Mouse (Mus musculus) kidney, postnatal 0 days (tissue): Measurements from ENCODE around the gene Tmem164. TPM values are rescaled to one million over a fixed set of nuclear protein-coding genes. Genes with fewer than 3 reads are reported as not detected.

ENCODE experiments used
- ATAC-seq: fragments of 200-750 bp; cut with Nextera tagmentation; replicated peaks from 2 replicates; pipeline ENCODE4 v1.8.0; 2017; ENCODE audit warnings: low read depth, moderate number of reproducible peaks, moderate TSS enrichment, moderate library complexity; ENCODE audit not compliant: low FRiP score
- DNase-seq: peaks from one replicate; pipeline ENCODE4 v3.0.0-alpha.2; 2016; ENCODE audit warnings: low spot score
- H3K27ac ChIP-seq: fragments of 300-500 bp; sonication (generic); 2 replicates; pipeline ENCODE4 v1.5.1; 2014; ENCODE audit warnings: mild to moderate bottlenecking
- H3K27me3 ChIP-seq: fragments of 300-500 bp; sonication (generic); 2 replicates; pipeline ENCODE4 v1.6.1; 2014; ENCODE audit warnings: low read length, mixed read lengths; ENCODE audit not compliant: insufficient read depth
- H3K36me3 ChIP-seq: fragments of 300-500 bp; sonication (generic); 2 replicates; pipeline ENCODE4 v1.6.1; 2014; ENCODE audit warnings: low read length, mixed read lengths; ENCODE audit not compliant: insufficient read depth
- H3K4me1 ChIP-seq: fragments of 300-500 bp; sonication (generic); replicated peaks from 2 replicates; pipeline ENCODE4 v1.6.1; 2014; ENCODE audit warnings: antibody characterized with exemption, low read length, mixed read lengths; ENCODE audit not compliant: insufficient read depth
- H3K4me2 ChIP-seq: fragments of 300-500 bp; sonication (generic); 2 replicates; pipeline ENCODE4 v1.6.1; 2014; ENCODE audit warnings: mild to moderate bottlenecking, low read length, moderate library complexity, mixed read lengths
- H3K4me3 ChIP-seq: fragments of 300-500 bp; sonication (generic); replicated peaks from 2 replicates; pipeline ENCODE4 v1.5.1; 2014; ENCODE audit warnings: low read depth, low read length
- H3K9ac ChIP-seq: fragments of 300-500 bp; sonication (generic); 2 replicates; pipeline ENCODE4 v1.6.1; 2014; ENCODE audit warnings: low read depth, low read length
- H3K9me3 ChIP-seq: fragments of 300-500 bp; sonication (generic); replicated peaks from 2 replicates; pipeline ENCODE4 v1.6.1; 2016; ENCODE audit warnings: low read length, inconsistent platforms, mixed read lengths
- CTCF ChIP-seq: IDR thresholded peaks from 2 replicates; pipeline ENCODE4 v1.5.1; 2016; ENCODE audit warnings: antibody characterized with exemption, low read depth, mild to moderate bottlenecking, moderate library complexity
- WGBS: fragments of 180-500 bp; shearing (Covaris S2); extraction: QIAGEN DNeasy Blood & Tissue Kit; methylation state at CpG from one replicate; pipeline ENCODE4 v1.1.7; 2014; 5-methylcytosine and 5-hydroxymethylcytosine counted together
- polyA plus RNA-seq: library from polyadenylated mRNA; unstranded; fragments of >200 nt; fragmentation: Nextera tagmentation; extraction: Ambion mirVana; gene quantifications from 2 replicates; pipeline ENCODE4 v1.2.1, GENCODE M21; 2015

Tmem164 gene
- polyA plus RNA-seq, 1 experiment from 2014 or later, result 33.0 TPM

- ATAC-seq, result no peak
- WGBS, result 42% methylated on average over 10 of the region's 10 CpGs
- Histone ChIP-seq H3K9me3 (no peaks in the 10 kb centered on the region), H3K4me3 (no peak overlapping the region), H3K36me3 (no peaks in the 10 kb centered on the region), H3K27me3 (no peaks in the 10 kb centered on the region), H3K4me2 (no peak overlapping the region), H3K9ac (no peak overlapping the region), H3K4me1 (no peaks in the 10 kb centered on the region), H3K27ac (no peak overlapping the region)
- DNase-seq, result peak; percentile 53
- peak; percentile 73 for TF ChIP-seq CTCF
Measured at GRCm38 (mm10) chrX:142818057-142818682, 137.0 kb downstream of the Tmem164 start.

- Histone ChIP-seq H3K9ac (no peak overlapping the region), H3K36me3 (no peaks in the 10 kb centered on the region), H3K4me3 (no peak overlapping the region), H3K4me1 (no peaks in the 10 kb centered on the region), H3K27ac (no peak overlapping the region), H3K4me2 (no peak overlapping the region), H3K9me3 (no peaks in the 10 kb centered on the region), H3K27me3 (no peaks in the 10 kb centered on the region)
- no peak for TF ChIP-seq CTCF
- no peak for ATAC-seq
- no peak for DNase-seq
- 78% methylated on average over 6 of the region's 6 CpGs for WGBS
Measured at GRCm38 (mm10) chrX:142821239-142821638, 140.0 kb downstream of the Tmem164 start.

GRCm38 (mm10) chrX:142821846-142822245 is 140.6 kb downstream of the Tmem164 start:
- DNase-seq (peak; percentile 62), ATAC-seq (no peak)
- H3K9ac ChIP-seq, result no peak overlapping the region
- no peak overlapping the region for H3K4me3 ChIP-seq
- 44% methylated on average over 3 of the region's 3 CpGs for WGBS
- H3K36me3 ChIP-seq, result no peaks in the 10 kb centered on the region
- H3K4me2 ChIP-seq, result no peak overlapping the region
- H3K9me3 ChIP-seq, result no peaks in the 10 kb centered on the region
- no peaks in the 10 kb centered on the region for H3K27me3 ChIP-seq
- no peak overlapping the region for H3K27ac ChIP-seq
- TF ChIP-seq CTCF, result peak; percentile 68
- H3K4me1 ChIP-seq, result no peaks in the 10 kb centered on the region

GRCm38 (mm10) chrX:142825309-142825708 is 144.1 kb downstream of the Tmem164 start:
- DNase-seq, result no peak
- WGBS, result 70% methylated on average over 1 of the region's 1 CpGs
- Histone ChIP-seq H3K36me3 (no peaks in the 10 kb centered on the region), H3K27ac (no peak overlapping the region), H3K9me3 (no peaks in the 10 kb centered on the region), H3K9ac (no peak overlapping the region), H3K4me2 (no peak overlapping the region), H3K27me3 (no peaks in the 10 kb centered on the region), H3K4me1 (no peaks in the 10 kb centered on the region), H3K4me3 (no peak overlapping the region)
- TF ChIP-seq CTCF, result no peak
- ATAC-seq, result no peak

- Histone ChIP-seq H3K4me1 (no peaks in the 10 kb centered on the region), H3K27ac (no peak overlapping the region), H3K9me3 (no peaks in the 10 kb centered on the region), H3K27me3 (no peaks in the 10 kb centered on the region), H3K36me3 (no peaks in the 10 kb centered on the region), H3K4me3 (no peak overlapping the region), H3K4me2 (no peak overlapping the region), H3K9ac (no peak overlapping the region)
- DNase-seq, result no peak
- no peak for ATAC-seq
- 12% methylated on average over 1 of the region's 1 CpGs for WGBS
- TF ChIP-seq CTCF, result peak; percentile 36; the same call in 1 of the 2 replicates
Measured at GRCm38 (mm10) chrX:142827644-142828043, 146.4 kb downstream of the Tmem164 start.

- H3K4me1 ChIP-seq, result no peaks in the 10 kb centered on the region
- DNase-seq (no peak), ATAC-seq (no peak)
- no peak for TF ChIP-seq CTCF
- no peaks in the 10 kb centered on the region for H3K27me3 ChIP-seq
- no peak overlapping the region for H3K4me2 ChIP-seq
- no peak overlapping the region for H3K4me3 ChIP-seq
- H3K27ac ChIP-seq, result no peak overlapping the region
- WGBS, result 57% methylated on average over 13 of the region's 13 CpGs
- no peaks in the 10 kb centered on the region for H3K9me3 ChIP-seq
- H3K9ac ChIP-seq, result no peak overlapping the region
- no peaks in the 10 kb centered on the region for H3K36me3 ChIP-seq
Measured at GRCm38 (mm10) chrX:142828184-142828908, 147.1 kb downstream of the Tmem164 start.
